8 mouse cellular contexts compared by ENCODE assay signal in the genomic region with DNA sequence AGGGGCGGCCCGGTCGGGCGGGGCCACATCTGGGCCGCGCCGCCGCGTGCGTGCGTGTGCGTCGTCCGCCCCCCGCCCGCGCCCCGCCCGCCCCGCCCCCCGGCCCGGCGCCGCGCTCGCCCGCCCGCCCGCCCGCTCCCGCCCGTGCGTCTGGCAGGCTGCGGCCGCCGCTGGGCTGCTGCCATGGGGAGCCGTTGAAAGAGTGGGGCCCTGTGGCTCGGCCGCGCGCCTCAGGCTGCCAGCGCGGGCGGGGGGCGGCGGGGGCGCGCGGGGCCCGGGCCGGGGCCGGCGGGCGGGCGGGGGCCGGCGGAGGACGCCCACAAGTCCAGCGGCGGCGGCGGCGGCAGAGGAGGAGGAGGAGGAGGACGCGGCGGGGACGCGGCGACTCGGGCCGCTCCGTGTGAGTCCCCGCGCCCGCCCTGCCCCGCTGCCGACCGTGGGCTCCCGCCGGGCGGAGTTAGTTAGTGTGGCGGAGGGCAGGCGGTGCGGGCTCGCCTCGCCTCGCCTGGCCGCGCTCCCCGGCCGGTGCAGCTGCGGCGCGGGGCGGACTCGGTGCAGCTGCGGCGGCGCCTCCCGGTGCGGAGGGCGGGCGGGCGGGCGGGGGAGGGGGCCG. TPM values are rescaled to one million over a fixed set of nuclear protein-coding genes. Genes with fewer than 3 reads are reported as not detected.
DNase-seq lines count a peak whose midpoint lies in the region; ATAC-seq and TF ChIP-seq lines count a peak whose summit lies in the region.

A gene (plus strand): TSS at position 156 of the 613 bp plus-strand sequence.

- peak; percentile 9 for ATAC-seq in intestine, postnatal 0 days
- no peak; the same call in 1 of the 2 replicates for ATAC-seq in midbrain, embryonic 11.5 days (ENCODE audit: low FRiP score)

- 7% methylated on average over 56 of the region's 106 CpGs for WGBS in bone marrow, adult 2 months
- 2% methylated on average over 9 of the region's 106 CpGs for WGBS in intestine, postnatal 0 days
- 0% methylated on average over 22 of the region's 106 CpGs for WGBS in midbrain, embryonic 11.5 days

- TF ChIP-seq CTCF in bone marrow, adult 2 months (IDR thresholded peaks at IDR 0.05; ENCODE audit: control insufficient read depth, insufficient read depth, low read length) = no peak
- TF ChIP-seq CTCF in intestine, postnatal 0 days (IDR thresholded peaks at IDR 0.05; ENCODE audit: low read depth) = no peak

- no peak for TF ChIP-seq POLR2A in bone marrow, adult 2 months (IDR thresholded peaks at IDR 0.05; ENCODE audit: borderline replicate concordance, control insufficient read depth, low read depth, low read length)

- peak; percentile 26 for DNase-seq in ovary, postnatal 10 days (ENCODE audit: low spot score)
- DNase-seq in ovary, postnatal 36 days (ENCODE audit: low spot score) = no peak
- peak; percentile 37 for DNase-seq in gastrocnemius, postnatal 25 days
- DNase-seq in midbrain, embryonic 11.5 days (ENCODE audit: low spot score, missing footprints) = peak; percentile 94
- peak; percentile 49 for DNase-seq in thymus, postnatal 25 days
- no peak for DNase-seq in urinary bladder, postnatal 4 days (ENCODE audit: low spot score in 2 of 2)

- H3K27me3 ChIP-seq in intestine, postnatal 0 days (replicated peaks; ENCODE audit: control insufficient read depth, insufficient read depth, low read length) = no peaks in the 10 kb centered on the region
- H3K27me3 ChIP-seq in midbrain, embryonic 11.5 days (ENCODE audit: control insufficient read depth, insufficient read depth, low read length) = no peaks in the 10 kb centered on the region

- H3K4me3 ChIP-seq in bone marrow, adult 2 months (replicated peaks; ENCODE audit: control insufficient read depth, low read depth, low read length) = peak within 1 kb of the TSS; percentile 84
- H3K4me3 ChIP-seq in intestine, postnatal 0 days (ENCODE audit: low read depth, low read length) = peak within 1 kb of the TSS; percentile 71
- H3K4me3 ChIP-seq in midbrain, embryonic 11.5 days (ENCODE audit: low read depth, low read length) = peak within 1 kb of the TSS; percentile 96

- no peaks in the 10 kb centered on the region for H3K9me3 ChIP-seq in intestine, postnatal 0 days (ENCODE audit: control insufficient read depth)
- H3K9me3 ChIP-seq in midbrain, embryonic 11.5 days (ENCODE audit: control insufficient read depth, low read length) = no peaks in the 10 kb centered on the region

- peaks cover 4% of the 10 kb centered on the region; the same call in 1 of the 2 replicates for H3K36me3 ChIP-seq in intestine, postnatal 0 days (ENCODE audit: control insufficient read depth, insufficient read depth)
- no peaks in the 10 kb centered on the region; the same call in 1 of the 2 replicates for H3K36me3 ChIP-seq in midbrain, embryonic 11.5 days (ENCODE audit: control insufficient read depth, insufficient read depth, low read length)

- peak within 1 kb of the TSS; percentile 80 for H3K4me2 ChIP-seq in intestine, postnatal 0 days (replicated peaks; ENCODE audit: low read depth)
- peak within 1 kb of the TSS; percentile 85 for H3K4me2 ChIP-seq in midbrain, embryonic 11.5 days

- H3K9ac ChIP-seq in intestine, postnatal 0 days (ENCODE audit: low read depth, low read length) = peak within 1 kb of the TSS; percentile 91
- H3K9ac ChIP-seq in midbrain, embryonic 11.5 days (ENCODE audit: low read length) = peak within 1 kb of the TSS; percentile 99

- H3K4me1 ChIP-seq in bone marrow, adult 2 months (ENCODE audit: control insufficient read depth, insufficient read depth, low read length) = peaks cover 3% of the 10 kb centered on the region; the same call in 1 of the 2 replicates
- H3K4me1 ChIP-seq in intestine, postnatal 0 days (replicated peaks; ENCODE audit: control insufficient read depth, insufficient read depth, low read length) = no peaks in the 10 kb centered on the region; the same call in 1 of the 2 replicates
- peaks cover 26% of the 10 kb centered on the region for H3K4me1 ChIP-seq in midbrain, embryonic 11.5 days (ENCODE audit: control insufficient read depth, insufficient read depth, low read length)

- H3K27ac ChIP-seq in bone marrow, adult 2 months (ENCODE audit: control insufficient read depth, insufficient read depth, low read depth, low read length, poor library complexity) = peak within 1 kb of the TSS; percentile 98
- H3K27ac ChIP-seq in intestine, postnatal 0 days (ENCODE audit: low read depth, low read length) = peak within 1 kb of the TSS; percentile 93
- peak within 1 kb of the TSS; percentile 98 for H3K27ac ChIP-seq in midbrain, embryonic 11.5 days (ENCODE audit: low read depth, low read length)

RNA-seq across cellular contexts. Expression of the gene that starts here (rescaled TPM):
- polyA plus RNA-seq in bone marrow, adult 2 months (2011; ENCODE audit: insufficient read depth, insufficient read length, low replicate concordance, missing spikeins) = 14.3 and 17.9 TPM in 2 replicates
- total RNA-seq in gastrocnemius, postnatal 25 days (2021) = 10 to 100 TPM; 75.6 to 95.6 TPM
- polyA plus RNA-seq in intestine, postnatal 0 days (2015; fragmentation: Nextera tagmentation; extraction: Ambion mirVana) = 2.5 and 3.1 TPM in 2 replicates
- 10.2 and 10.7 TPM in 2 replicates for polyA plus RNA-seq in midbrain, embryonic 11.5 days (2014; fragmentation: Nextera tagmentation; extraction: Ambion mirVana)

Comparison
In these comparisons a context has a peak if more than half of its experiments do, and no peak if none do; other contexts are left out.
1. DNase-seq: peak in ovary, postnatal 10 days (single experiment), gastrocnemius, postnatal 25 days (single experiment), midbrain, embryonic 11.5 days (single experiment) and thymus, postnatal 25 days (single experiment); none in ovary, postnatal 36 days (single experiment) and urinary bladder, postnatal 4 days (0 of 2).
2. Peak in every context shown above with its lines, with median percentiles within 50 percentile points of each other: H3K27ac ChIP-seq and H3K4me3 ChIP-seq.